Mouse (Mus musculus): ENCODE results near the gene Ppard.
"Not testable (repeated sequence)": the region's sequence is repeated elsewhere in the genome, so short reads cannot be mapped to it uniquely, and the experiment has no call there.

Gene Ppard

GRCm38 (mm10) chr17:28315611-28316160 lies 83.2 kb downstream of the Ppard start:
- DNase-seq (ENCODE audit: inconsistent ontology term) = peak; percentile 82

DNA sequence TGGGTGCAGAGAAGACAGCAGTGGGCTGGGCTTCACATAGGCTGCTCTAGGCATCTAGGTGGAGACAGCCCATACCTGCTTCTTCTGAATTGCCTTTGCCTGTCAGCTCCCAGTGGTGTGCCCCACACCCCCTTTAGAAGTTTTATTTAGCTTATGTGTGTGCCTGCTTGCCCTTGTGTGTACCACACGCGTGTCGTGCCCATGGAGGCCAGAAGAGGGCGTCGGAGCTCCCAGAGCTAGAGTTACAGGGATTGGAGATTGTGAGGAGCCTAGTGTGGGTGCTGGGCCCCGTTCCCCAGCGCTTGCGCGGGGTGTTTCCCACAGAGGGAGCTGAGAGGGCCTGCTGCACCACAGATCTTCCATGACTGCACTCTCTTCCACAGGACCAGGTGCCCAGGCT lies 84.0 kb downstream of the Ppard start:
- no peak for DNase-seq (ENCODE audit: inconsistent ontology term)

- no peak for DNase-seq (ENCODE audit: inconsistent ontology term)
Observed at GRCm38 (mm10) chr17:28317091-28317490, 84.6 kb downstream of the Ppard start.

DNA sequence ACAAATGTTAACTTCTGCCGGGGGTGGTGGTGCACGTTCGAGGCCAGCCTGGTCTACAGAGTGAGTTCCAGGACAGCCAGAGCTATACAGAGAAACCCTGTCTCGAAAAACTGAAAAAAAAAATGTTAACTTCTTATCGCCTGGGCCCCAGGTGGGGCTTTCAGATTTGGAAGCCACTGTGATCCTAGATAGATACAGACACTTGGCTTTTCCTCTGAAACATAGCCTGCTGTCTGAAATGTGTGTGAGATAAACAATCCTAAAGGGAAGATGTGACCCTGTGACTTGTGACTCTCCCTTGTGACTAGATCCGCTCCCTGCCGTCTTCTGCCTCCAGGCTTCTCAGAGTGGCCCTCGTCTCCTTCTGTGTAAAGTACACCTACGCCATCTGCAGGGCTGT lies 85.2 kb downstream of the Ppard start:
- no peak for DNase-seq (ENCODE audit: inconsistent ontology term)

- no peak for DNase-seq (ENCODE audit: inconsistent ontology term)
Observed at GRCm38 (mm10) chr17:28321700-28322099, 89.2 kb downstream of the Ppard start.

GRCm38 (mm10) chr17:28323786-28324185 lies 91.3 kb downstream of the Ppard start:
- DNase-seq (ENCODE audit: inconsistent ontology term) = no peak

DNA sequence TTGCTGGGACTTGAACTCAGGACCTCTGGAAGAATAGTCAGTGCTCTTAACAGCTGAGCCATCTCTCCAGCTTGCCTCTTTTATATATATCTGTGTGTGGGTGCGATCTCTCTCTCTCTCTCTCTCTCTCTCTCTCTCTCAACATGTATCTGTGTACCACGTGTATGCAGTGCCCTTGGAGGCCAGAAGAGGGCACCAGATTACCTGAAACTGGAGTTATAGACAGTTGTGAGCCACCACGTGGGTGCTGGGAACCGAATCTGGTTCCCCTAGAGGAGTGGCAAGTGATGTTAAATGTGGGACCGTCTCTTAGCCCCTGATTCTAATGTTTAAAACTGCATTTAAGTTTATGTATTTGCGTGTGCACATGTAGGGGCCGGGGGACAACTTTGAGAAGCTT lies 91.9 kb downstream of the Ppard start:
- not testable (repeated sequence) for DNase-seq (ENCODE audit: inconsistent ontology term)

GRCm38 (mm10) chr17:28325751-28326150 lies 93.3 kb downstream of the Ppard start:
- DNase-seq (ENCODE audit: inconsistent ontology term) = no peak

DNA sequence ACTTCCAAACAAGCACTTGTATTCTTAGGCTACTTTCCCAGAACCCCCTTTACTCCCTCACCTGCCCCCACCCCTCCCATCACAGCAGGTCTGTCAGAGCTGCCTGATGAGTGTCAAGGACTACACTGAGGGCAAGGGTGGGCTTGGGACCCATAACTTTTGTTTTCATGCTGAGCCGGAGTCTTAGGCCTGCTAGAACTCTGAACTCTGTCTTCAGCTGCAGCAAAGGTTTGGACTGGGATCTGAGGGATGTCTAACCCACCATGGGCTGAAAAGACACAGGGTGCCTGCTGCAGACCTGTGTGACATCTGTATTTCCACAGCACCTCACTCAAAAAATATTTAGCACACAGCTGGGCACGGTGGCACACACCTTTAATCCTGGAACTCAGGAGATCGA lies 94.5 kb downstream of the Ppard start:
- no peak for DNase-seq (ENCODE audit: inconsistent ontology term)

- peak; percentile 52 for DNase-seq (ENCODE audit: inconsistent ontology term)
Observed at GRCm38 (mm10) chr17:28327673-28328325, 95.3 kb downstream of the Ppard start.

- DNase-seq (ENCODE audit: inconsistent ontology term) = peak; percentile 96
Observed at GRCm38 (mm10) chr17:28328366-28328928, 95.9 kb downstream of the Ppard start, which contains the start of gene Rpl10a. Gene Rpl10a (plus strand): TSS chr17:28328471.

DNA sequence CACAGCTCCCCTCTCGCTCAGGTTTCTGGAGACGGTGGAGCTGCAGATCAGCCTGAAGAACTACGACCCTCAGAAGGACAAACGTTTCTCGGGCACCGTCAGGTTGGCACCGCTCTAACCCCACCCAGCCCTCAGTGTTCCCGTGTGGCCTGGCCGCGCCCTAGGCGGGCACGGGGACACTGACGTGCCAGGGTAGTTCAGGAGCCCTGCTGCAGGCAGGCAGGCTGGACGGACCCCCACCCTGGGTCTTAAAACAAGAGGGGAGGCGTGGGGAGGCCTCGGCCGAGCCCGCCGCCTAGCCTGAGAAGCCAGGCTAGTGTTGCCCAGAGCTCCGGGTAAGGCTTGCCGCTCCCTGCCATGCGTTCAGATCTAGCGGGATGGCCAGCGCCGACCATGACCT lies 96.4 kb downstream of the Ppard start:
- no peak for DNase-seq (ENCODE audit: inconsistent ontology term)

GRCm38 (mm10) chr17:28329503-28330231 lies 97.2 kb downstream of the Ppard start:
- no peak for DNase-seq (ENCODE audit: inconsistent ontology term)

GRCm38 (mm10) chr17:28330232-28330546 lies 97.7 kb downstream of the Ppard start:
- no peak for DNase-seq (ENCODE audit: inconsistent ontology term)

GRCm38 (mm10) chr17:28330590-28330989 lies 98.1 kb downstream of the Ppard start:
- DNase-seq (ENCODE audit: inconsistent ontology term) = not testable (repeated sequence)

GRCm38 (mm10) chr17:28331241-28332112 lies 99.0 kb downstream of the Ppard start:
- DNase-seq (ENCODE audit: inconsistent ontology term) = no peak

- no peak for DNase-seq (ENCODE audit: inconsistent ontology term)
Observed at GRCm38 (mm10) chr17:28332113-28332914, 99.8 kb downstream of the Ppard start.

DNA sequence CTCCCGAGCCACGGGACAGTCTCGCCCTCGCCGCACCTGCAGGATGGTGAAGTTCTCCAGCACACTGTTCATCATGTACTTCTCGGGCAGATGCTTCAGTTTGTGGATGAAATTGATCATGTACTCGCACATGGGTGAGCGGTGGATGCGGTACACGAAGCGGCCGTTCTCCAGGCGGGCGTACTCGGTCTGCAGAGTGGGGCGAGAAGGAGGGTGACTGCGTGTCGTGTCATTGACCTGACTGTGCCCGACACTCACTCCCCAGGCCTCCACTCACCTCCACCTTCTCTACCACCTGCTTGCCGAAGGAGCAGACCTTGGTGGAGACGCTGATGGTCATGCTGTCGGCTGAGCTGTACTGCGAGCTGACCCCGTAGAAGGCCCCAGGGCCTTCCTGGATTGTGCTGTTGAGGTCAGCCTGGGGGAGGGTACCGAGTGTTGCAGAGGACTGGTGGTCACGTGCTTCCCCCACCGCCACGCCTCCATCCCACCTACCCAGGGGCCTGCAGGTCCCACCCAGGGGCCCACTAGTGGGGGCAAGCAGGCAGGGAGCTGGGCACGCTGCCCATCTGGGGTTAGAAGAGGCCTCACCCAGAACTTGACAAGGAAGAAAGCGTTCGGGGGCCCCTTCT lies 100.5 kb downstream of the Ppard start:
- DNase-seq (ENCODE audit: inconsistent ontology term) = no peak

DNA sequence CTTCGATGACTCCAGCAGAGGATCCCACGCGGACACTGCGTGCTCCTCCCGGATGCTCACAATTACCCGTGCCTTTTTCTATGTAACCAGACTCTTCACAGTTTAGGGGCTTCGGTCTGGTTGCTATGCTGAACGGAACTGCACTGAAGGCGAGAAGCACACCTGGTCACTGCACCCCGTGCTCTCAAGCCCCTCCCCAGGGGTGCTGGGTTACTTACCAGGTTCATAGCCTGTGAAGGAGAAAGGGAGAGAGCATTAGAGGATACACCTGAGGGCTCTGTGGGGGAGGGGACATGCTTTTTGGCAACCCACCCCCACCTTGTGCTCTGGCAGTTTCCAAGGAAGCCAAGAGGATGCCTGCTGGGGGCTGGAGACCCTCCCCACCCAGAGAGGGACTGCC lies 102.8 kb downstream of the Ppard start:
- DNase-seq (ENCODE audit: inconsistent ontology term) = no peak

DNA sequence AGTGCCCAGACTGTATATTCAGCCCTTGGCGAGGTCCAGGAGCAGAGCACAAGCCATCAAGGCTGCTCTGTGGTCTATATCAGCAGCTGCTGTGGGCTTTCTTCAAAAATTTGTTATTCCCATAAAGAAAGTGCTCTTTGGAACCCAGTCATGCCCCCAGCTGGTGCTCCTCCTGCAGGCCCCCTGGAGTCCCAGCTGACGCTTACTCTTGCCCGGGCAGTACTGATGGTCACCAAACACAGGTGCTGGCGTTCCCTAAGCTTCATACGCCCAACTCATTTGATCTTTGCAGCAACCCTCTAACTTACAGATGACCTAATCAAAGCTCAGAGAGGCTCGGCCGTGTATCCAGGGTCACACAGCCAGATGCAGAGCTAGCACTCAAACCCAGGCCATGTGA lies 105.0 kb downstream of the Ppard start:
- no peak for DNase-seq (ENCODE audit: inconsistent ontology term)

- DNase-seq (ENCODE audit: inconsistent ontology term) = peak; percentile 91
Observed at GRCm38 (mm10) chr17:28340578-28340977, 108.1 kb downstream of the Ppard start.
